Mouse (Mus musculus): ENCODE measurements around the gene Cacng6. TPM values are rescaled to one million over a fixed set of nuclear protein-coding genes. Genes with fewer than 3 reads are reported as not detected.

Gene Cacng6
- total RNA-seq, 2 experiments from 2014 or later = not detected

DNA sequence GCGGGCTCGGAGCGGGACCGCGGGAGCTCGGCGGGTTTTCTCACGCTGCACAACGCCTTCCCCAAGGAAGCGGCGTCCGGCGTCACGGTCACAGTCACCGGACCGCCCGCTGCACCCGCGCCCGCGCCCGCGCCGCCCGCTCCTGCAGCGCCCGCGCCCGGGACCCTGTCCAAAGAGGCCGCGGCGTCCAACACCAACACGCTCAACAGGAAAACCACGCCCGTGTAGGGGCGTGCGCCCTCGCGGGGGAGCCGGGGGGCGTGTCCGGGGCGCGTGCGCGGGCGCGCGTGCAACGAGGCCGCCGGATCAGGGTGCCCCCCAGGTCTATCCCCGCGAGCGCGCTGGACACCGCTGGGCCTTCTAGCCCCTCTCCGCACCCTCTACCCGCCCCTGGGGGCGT lies 8.6 kb upstream of the Cacng6 start:
- ATAC-seq (replicated peaks; ENCODE audit: poor library complexity, severe bottlenecking) = 0 out of 2 replicates have a peak, but pooled peaks have one; percentile 10

GRCm38 (mm10) chr7:3419941-3420340 lies 4.1 kb upstream of the Cacng6 start:
- ATAC-seq (replicated peaks; ENCODE audit: poor library complexity, severe bottlenecking) = 0 out of 2 replicates have a peak, but pooled peaks have one; percentile 27

DNA sequence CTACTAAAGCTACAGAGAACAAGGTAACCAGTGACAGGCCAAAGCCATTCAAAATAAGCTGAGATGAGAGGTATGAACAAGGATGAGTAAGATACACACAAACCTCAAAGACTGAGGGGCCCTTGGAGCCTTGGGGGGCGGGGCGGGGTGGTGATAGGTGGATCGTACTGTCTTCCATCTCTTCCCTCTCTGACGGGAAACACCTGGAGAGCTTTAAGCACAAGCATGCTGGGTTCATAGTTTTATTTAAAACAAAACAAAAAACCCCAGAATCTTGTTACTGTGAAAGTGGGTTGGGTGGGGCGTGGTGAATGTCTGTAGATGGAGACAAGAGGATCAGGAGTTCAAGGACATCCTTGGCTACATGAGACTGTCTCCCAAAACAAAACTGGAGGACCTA lies 3.5 kb upstream of the Cacng6 start:
- no peak for ATAC-seq (replicated peaks; ENCODE audit: poor library complexity, severe bottlenecking)

GRCm38 (mm10) chr7:3421297-3421696 lies 2.7 kb upstream of the Cacng6 start:
- no peak for ATAC-seq (replicated peaks; ENCODE audit: poor library complexity, severe bottlenecking)

- ATAC-seq (replicated peaks; ENCODE audit: poor library complexity, severe bottlenecking) = peak; percentile 37; the same call in 1 of the 2 replicates
Observed at GRCm38 (mm10) chr7:3422051-3422450, 1.9 kb upstream of the Cacng6 start.

DNA sequence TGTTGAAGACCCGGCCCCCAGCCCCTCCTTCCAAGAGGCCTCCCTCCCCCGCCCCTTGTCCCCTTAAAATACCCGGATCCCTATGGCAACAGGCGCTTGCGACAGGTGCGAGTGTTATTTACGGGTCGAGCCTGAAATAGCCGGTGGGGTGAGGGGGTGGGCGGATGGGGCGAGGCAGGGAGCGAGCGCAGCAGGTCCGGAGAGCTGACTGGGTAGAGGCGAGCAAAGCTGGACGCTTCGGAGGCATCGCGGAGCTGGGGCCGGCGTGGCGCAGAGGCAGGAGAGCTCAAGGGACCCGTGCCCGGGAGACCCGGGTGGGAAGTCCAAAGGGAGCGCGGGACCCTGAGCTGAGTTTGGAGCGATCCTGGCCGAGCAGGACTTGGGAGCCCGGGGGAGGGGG lies 565 bp upstream of the Cacng6 start:
- ATAC-seq (replicated peaks; ENCODE audit: poor library complexity, severe bottlenecking) = no peak

GRCm38 (mm10) chr7:3425141-3425540 lies 1.1 kb downstream of the Cacng6 start:
- ATAC-seq (replicated peaks; ENCODE audit: poor library complexity, severe bottlenecking) = no peak

GRCm38 (mm10) chr7:3430161-3430560 lies 6.2 kb downstream of the Cacng6 start:
- ATAC-seq (replicated peaks; ENCODE audit: poor library complexity, severe bottlenecking) = no peak

GRCm38 (mm10) chr7:3432066-3432465 lies 8.1 kb downstream of the Cacng6 start:
- no peak for ATAC-seq (replicated peaks; ENCODE audit: poor library complexity, severe bottlenecking)

DNA sequence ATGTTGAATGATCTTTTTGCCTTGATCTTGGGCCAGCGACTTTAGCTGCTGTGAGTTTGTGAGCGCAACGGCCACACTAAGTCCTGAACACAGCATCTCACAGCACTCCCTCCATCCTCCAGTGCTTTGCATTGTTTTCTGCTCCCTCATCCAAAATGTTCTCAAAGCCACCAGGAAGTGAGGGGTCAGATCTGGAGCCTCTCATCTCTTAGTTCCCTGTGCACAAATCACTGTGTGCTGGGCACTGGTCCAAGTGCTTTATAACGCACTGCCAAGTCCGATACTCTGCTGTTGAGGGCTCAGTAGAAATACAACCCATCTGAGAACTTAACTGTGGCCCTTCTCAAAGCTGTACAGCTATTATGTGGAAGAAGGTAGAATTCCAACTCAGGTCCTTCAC lies 13.9 kb downstream of the Cacng6 start:
- ATAC-seq (replicated peaks; ENCODE audit: poor library complexity, severe bottlenecking) = no peak

DNA sequence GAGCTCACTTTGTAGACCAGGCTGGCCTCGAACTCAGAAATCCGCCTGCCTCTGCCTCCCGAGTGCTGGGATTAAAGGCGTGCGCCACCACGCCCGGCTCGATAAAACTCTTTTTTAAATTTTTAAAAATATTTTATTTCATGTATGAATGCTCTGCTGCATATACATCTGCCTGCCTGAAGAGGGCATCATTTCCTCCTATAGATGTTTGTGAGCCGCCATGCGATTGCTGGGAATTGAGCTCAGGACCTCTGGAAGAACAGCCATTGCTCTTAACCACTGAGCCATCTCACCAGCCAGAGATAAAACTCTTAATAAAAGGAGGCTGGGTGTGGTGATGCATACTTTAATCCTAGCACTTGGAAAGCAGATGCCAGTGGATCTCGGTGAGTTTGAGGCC lies 16.0 kb downstream of the Cacng6 start:
- ATAC-seq (replicated peaks; ENCODE audit: poor library complexity, severe bottlenecking) = no peak

DNA sequence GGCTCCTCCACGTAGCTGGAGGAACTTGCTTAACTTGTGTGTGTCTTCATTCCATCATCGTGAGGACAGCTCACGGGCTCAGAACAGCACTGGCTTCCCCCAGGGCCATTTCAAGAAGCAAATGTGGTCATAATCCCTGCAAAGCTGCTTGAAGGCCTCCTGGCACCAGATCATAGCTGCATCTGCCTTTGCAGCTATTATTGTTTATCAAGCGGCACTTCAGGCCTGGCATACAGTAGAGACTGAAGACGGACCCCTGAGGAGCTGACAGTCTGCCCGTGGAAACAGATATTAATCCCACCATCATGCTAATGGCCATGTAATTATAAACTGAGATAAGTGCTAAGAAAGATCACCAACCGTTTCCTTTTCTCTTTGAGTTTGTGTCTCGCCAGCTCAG lies 16.5 kb downstream of the Cacng6 start:
- ATAC-seq (replicated peaks; ENCODE audit: poor library complexity, severe bottlenecking) = no peak

DNA sequence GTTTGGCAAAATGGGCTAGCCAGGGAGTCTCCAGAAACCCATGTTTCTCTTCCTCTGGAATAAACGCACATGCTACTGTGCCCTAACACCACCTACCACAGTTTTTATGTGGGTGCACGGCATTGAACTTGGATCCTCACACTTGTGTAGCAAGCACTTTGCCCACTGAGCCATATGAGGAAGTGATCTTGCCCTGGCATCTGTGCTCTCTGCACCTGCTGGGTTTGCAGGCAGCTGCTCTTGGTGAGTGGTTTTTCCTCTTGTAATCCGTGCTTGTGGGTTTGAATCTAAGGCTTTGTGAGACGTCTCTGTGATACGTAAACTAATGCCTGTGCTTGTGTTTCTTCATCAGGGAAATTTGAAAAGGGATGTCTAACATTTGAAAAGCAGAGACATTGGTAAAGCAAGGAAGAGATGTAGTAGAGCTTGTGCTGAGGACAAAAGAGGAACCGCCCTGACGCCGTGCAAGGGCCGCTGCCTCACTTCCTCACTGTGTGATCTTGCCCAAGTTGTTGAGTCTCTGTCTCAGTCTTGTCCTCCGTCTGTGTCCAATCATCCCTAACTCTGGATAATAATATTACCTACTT lies 18.6 kb downstream of the Cacng6 start:
- peak; percentile 94 for ATAC-seq (replicated peaks; ENCODE audit: poor library complexity, severe bottlenecking)

DNA sequence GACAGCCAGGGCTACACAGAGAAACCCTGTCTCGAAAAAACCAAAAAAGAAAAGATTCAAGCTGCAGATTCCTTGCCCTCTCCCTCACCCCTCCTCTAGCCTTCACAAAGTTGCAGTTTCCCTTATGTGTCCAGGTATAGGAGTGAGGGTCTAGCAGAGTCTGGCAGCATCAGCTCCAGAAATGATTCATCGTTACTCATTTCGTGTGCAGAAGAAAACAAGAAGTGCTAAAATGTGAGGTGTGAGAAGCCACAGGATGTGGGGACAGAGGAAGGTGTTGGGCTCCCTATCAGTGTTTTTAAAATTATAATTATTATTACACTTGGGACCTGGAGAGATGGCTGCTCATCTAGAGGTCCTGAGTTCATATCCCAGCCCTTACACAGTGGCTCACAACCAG lies 20.7 kb downstream of the Cacng6 start:
- no peak for ATAC-seq (replicated peaks; ENCODE audit: poor library complexity, severe bottlenecking)

- ATAC-seq (replicated peaks; ENCODE audit: poor library complexity, severe bottlenecking) = no peak
Observed at GRCm38 (mm10) chr7:3446584-3446983, 22.6 kb downstream of the Cacng6 start.

GRCm38 (mm10) chr7:3447026-3447425 lies 23.0 kb downstream of the Cacng6 start:
- no peak for ATAC-seq (replicated peaks; ENCODE audit: poor library complexity, severe bottlenecking)

DNA sequence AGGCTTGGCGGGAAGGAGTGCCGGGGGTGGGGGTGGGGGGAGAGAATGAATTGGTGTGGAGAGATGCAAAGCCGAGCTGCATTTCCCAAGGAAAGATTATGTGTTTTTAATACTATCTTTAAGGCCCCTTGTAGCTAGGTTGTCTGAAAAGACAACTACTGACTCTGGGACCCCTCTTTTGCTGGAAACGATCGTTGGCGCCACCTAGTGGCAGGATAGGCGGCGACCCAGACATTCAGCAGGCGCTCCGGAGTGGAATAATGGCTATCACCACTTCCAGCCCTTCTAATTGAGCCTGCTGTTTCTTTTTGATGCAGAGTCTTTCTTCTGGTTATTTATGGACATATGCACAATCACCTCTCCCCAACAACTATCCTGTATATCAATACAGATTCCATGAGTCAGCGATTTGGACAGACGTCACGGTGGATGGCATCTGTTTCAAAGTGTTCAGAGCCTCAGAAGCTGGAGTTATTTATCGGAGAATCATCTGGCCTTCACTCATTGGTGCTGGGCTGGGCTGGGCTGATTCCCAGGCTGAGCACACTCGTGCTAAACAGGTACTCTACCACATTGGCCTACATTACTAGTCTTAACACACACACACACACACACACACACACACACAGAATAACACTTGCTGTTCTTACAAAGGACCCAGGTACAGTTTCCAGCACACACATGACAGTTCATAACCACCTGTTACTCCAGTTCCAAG lies 24.9 kb downstream of the Cacng6 start:
- ATAC-seq (replicated peaks; ENCODE audit: poor library complexity, severe bottlenecking) = peak; percentile 75

DNA sequence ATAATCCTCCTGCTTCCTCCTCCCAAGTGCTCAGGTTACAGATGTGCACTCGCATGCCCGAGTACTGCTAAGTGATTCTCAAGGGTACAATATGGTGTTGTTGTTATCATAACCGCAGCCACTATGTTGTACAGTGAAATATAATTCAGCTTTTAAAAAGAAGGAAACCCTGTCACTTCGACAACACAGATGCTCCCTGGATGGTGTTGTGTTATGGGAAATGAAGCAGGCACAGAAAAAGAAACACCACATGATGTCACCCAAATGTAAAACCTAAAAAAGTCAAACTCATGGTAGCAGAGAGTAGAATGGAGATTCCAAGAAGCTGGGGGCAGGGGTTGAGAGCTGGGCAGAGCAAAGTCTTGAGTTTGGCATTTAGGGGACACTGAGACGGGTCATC lies 26.7 kb downstream of the Cacng6 start:
- no peak for ATAC-seq (replicated peaks; ENCODE audit: poor library complexity, severe bottlenecking)

DNA sequence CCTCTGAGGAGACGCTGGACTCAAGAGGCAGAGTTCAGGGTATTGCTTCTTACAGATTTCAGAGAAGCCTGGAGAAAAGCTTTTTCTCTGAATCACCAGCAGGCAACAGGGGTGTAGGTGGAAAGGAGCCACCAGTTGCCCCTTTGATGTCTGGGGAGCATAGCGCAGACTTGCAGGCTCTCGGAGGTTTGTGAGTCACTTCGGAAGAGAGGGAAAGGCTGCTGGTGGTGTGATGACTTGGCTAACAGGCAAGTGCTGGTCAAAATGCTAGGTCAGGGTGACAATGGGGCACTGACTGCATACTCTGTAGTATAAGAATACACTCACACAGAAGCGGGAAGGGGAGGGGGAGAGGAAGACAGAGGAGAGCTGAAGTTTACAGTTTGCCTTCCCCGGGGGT lies 27.2 kb downstream of the Cacng6 start:
- no peak for ATAC-seq (replicated peaks; ENCODE audit: poor library complexity, severe bottlenecking)

DNA sequence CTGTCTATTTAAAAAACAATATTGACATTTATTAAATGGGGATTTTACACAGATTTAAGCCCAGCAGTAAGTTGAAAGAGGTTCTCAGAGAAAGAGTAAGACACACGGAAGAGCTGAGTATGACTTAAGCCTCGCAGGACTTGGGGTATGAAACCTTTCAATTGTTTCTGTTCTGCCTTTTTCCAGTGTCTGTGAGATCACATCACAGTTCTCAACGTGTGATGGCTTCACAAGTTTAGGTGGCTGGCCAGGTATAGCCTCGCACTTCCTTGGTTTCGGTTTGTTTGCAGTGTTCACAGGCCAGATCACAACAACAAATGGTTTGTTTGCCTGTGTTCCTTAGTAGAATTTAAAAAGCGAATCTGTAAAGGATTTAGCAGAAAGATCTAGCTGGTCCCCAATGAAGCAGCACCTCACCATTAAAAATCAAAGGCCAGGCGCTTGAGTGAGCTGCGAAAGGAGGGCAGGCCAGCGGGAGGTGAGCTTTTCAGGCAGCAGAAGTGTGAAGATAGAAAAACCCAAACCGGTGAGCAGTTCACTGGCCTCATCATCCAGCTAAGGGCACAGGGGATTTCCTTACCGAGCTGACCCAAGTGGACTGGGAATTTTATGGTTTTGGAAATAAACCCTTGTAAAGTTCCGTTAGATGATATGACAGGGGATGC lies 29.0 kb downstream of the Cacng6 start:
- no peak for ATAC-seq (replicated peaks; ENCODE audit: poor library complexity, severe bottlenecking)

DNA sequence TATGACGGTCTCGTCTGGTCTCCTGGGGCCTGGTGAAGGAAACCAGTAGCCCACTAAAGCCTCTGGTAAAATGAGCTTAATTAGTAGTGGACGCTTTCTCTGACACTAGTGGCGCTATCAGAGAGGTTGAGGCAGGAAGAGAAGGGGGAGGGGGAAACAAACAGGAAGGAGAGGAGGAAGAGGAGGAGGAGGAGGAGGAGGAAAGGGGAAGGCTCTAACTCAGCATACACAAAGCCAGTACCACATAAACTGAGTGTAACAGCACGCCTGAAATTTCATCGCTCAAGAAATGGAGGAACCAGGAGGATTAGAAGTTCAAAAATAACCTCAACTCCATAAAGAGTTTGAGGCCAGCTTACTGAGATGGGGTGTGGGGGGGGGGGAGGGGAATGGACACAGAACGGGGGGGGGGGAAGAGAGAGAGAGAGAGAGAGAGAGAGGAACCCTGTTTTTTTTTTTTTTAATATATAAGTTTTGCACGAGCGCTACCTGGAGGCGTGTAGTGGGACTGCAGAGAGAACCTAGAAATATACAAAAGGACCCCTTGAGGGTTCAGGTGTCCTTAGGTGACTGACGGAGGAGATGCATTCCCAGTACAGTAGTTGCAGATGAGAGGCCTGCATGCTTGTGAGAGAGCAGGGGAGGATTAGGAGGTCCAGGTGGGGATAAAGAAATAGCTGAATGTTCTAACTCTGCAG lies 29.6 kb downstream of the Cacng6 start:
- ATAC-seq (replicated peaks; ENCODE audit: poor library complexity, severe bottlenecking) = no peak
